Mouse (Mus musculus) v-Abl transformed pro-B cells (cell line): ENCODE results near the gene Chmp1a.
"Not testable (repeated sequence)": the region's sequence is repeated elsewhere in the genome, so short reads cannot be mapped to it uniquely, and the experiment has no call there.

Source experiments
- in situ Hi-C, 2 experiments: fragments of 400-800 bp; cut with MboI; formaldehyde crosslinking; loops; one replicate each; pipeline ENCODE4 v1.15.1; 2025; ENCODE audit not compliant: unreplicated experiment in 2 of 2

Chmp1a gene

DNA sequence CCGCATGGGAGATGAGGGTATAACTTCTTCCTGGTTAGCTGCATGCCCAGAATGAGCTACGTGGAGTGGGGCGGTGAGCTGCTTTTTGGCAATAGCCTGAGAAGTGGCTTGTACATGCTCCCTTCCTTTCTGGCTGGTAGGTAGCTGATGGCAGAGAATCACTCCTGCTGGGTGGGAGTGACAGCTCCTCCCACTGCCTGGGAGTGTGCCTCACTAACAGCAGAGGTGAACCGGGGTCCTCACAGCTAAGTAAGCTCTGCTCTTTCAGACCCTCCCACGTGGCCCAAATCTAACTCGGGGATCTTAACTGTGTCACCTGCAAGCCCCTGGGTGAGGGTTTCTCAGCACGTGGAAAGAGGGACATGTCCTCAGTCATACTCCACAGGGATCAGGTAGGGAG is 20.0 kb upstream of the Chmp1a start:
- in situ Hi-C loops, result no loop called here

DNA sequence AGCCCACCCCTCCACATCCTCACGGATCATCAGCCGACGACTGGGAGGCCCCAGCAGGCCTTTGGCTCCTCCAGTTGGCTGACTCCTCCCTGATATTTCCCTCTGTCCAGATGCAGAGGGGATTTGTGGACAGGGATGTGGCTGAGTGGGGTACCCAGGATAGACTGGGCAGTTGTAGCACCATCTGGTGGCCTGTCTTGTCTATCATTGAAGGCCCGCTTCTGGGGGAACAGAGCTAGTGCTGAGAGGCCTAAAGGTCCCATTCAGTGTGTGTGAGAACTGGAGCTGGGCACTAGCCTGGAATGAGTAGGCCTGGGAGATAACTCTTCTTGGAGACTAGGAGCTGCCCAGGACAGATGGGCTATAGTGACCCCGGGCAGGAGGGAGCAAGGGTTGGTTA is 19.2 kb upstream of the Chmp1a start:
- in situ Hi-C loops, result no loop called here

- in situ Hi-C loops, result not testable (repeated sequence)
Observed at GRCm38 (mm10) chr8:123230326-123230725, 17.8 kb upstream of the Chmp1a start.

GRCm38 (mm10) chr8:123228416-123228815 is 15.9 kb upstream of the Chmp1a start:
- in situ Hi-C loops, result loop anchor here in 1 of 2 experiments (10.0 kb wide), 1 partner anchor 854 kb away; the partner anchor contains the start of gene Zc3h18

- in situ Hi-C loops, result loop anchor here in 1 of 2 experiments (10.0 kb wide), 1 partner anchor 850 kb away; the partner anchor contains the start of gene Zc3h18
Observed at GRCm38 (mm10) chr8:123224278-123225266, 12.0 kb upstream of the Chmp1a start, which contains the start of gene Cdk10. Gene Cdk10 (plus strand): TSS chr8:123224842.

- in situ Hi-C loops, result loop anchor here in 1 of 2 experiments (10.0 kb wide), 1 partner anchor 846 kb away; the partner anchor contains the start of gene Zc3h18
Observed at GRCm38 (mm10) chr8:123220917-123221316, 8.4 kb upstream of the Chmp1a start.

DNA sequence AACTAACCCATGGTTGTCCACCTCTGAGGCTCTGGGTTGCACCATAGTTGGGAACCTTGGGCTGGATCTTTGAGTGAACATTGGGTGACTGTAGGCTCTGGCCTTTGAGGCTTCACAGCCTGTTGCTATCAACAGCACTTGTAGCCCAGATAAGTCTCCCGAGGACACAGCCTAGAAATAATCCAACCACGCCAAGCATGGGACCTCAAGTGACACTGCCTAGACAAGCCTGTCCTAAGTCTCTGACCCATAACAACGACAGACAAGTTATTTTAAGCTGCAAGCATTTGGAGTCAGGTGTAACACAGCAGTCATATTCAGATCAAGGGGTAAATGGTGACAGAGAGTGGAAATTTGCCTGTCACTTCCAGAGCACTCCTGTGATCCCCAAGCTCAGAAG is 2.9 kb upstream of the Chmp1a start:
- in situ Hi-C loops, result loop anchor here in 1 of 2 experiments (10.0 kb wide), 1 partner anchor 69 kb away; no protein-coding TSS in a partner anchor

DNA sequence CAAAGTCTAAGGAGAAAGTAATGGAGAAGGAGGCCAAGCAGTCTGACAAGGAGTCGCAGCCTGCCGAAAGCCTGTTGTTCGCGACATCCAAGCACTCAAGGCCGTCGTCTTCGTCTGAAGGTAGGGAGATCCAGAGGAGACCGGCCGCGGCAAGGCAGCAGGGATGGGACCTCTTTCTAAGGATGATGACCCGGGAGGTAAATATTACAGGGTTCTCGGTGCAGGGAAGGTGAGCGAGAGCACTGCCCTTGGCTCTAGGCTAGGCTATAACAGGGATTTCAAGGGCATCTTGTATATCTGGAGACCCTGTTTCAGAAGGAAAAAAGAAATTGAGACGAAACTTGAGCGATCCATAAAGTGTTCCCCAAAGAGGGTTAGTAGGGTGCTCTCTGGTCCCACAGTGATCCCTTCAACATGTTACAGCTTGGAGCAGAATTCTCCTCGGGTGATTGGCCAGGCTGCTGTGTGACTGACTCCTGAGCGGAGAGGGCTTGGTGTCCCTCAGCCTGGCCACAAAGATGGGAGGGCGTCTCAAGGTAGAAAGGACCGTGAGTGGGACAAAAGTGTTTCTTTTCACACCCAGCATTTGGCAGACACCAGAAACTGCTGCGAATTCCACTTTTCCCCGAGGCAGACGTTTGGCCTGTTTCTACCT is 682 bp upstream of the Chmp1a start:
- in situ Hi-C loops, result loop anchor here (5.0 to 10.0 kb wide), 2 partner anchors 72 to 74 kb away; no protein-coding TSS in a partner anchor

GRCm38 (mm10) chr8:123211876-123212275 is 687 bp downstream of the Chmp1a start:
- in situ Hi-C loops, result loop anchor here (5.0 to 10.0 kb wide), 2 partner anchors 73 to 75 kb away; no protein-coding TSS in a partner anchor

- in situ Hi-C loops, result loop anchor here (5.0 kb wide), 2 partner anchors 296 to 366 kb away; no protein-coding TSS in a partner anchor
Observed at GRCm38 (mm10) chr8:123203571-123203970, 9.0 kb downstream of the Chmp1a start.

- in situ Hi-C loops, result loop anchor here (5.0 kb wide), 2 partner anchors 295 to 365 kb away; no protein-coding TSS in a partner anchor
Observed at GRCm38 (mm10) chr8:123202288-123202687, 10.3 kb downstream of the Chmp1a start.

DNA sequence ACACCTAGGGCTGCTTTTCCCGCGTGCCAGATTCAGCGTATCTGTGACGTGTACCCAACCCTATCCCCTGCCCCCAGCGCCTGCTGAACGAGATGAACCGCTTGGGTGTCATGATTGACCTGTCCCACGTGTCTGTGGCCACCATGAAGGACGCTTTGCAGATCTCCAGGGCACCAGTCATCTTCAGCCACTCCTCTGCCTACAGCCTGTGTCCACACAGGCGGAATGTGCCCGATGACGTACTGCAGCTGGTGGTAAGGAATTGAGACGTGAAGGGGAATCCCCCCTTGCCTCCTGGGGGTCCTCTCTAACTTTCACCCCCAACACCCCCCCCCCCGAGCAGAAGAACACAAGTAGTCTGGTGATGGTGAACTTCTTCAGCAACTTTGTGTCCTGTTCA is 12.7 kb downstream of the Chmp1a start:
- in situ Hi-C loops, result loop anchor here (5.0 to 10.0 kb wide), 4 partner anchors 85 to 365 kb away; partner anchors contain the start of gene Cpne7 (in 1 of the 2)

DNA sequence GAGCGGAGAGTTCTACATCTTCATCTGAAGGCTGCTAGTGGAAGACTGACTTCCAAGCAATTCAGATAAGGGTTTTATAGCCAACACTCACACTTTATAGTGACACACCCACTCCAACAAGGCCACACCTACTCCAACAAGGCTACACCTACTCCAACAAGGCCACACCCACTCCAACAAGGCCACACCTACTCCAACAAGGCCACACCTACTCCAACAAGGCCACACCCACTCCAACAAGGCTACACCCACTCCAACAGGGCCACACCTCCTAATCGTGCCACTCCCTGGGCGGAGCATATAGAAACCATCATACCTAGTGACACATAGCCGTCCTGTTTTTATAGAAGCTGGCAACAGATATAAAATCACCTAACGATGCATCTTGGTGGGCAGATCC is 15.5 kb downstream of the Chmp1a start:
- in situ Hi-C loops, result loop anchor here (10.0 kb wide), 2 partner anchors 82 to 362 kb away; partner anchors contain the start of gene Cpne7 (in 1 of the 2)

GRCm38 (mm10) chr8:123193771-123194170 is 18.8 kb downstream of the Chmp1a start:
- in situ Hi-C loops, result loop anchor here (5.0 to 10.0 kb wide), 3 partner anchors 46 to 359 kb away; partner anchors contain the start of gene Cpne7 (in 1 of the 2)

DNA sequence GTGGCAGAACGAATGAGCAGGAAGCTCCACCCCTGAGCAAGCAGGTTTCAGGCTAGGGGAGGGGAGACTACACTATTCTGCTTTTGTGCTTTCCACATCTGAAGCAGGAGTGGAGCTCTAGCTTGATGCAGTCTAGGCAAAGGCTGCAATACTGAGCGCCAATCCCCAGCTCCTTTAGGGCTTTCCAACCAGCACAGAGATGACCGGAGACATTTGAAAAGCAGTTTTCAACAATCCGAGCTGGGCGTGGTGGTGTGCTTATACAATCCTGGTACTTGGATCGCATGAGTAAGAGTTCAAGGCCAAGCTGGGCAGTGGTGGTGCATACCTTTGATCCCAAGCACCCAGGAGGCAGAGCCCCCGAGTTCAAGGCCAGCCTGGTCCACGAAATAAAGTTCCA is 20.7 kb downstream of the Chmp1a start:
- in situ Hi-C loops, result loop anchor here (5.0 to 10.0 kb wide), 3 partner anchors 45 to 357 kb away; partner anchors contain the start of gene Cpne7 (in 1 of the 2)

DNA sequence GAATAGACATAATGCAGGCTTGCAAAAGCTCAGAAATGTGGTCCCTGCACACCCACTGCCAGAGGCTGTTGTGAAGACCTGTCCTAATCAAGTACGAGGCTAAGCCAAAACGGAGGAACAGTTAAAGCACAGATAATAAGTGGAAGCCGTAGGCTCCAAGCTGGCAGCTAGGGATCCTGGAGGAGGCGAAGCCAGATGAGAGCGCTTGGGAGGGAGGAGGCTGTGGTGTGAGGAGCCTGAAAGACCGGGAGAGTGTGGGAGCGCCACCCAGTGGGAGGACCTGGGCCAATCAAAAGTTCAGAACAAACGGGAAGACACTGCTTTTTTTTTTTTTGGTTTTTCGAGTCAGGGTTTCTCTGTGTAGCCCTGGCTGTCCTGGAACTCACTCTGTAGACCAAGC is 21.9 kb downstream of the Chmp1a start:
- in situ Hi-C loops, result loop anchor here (5.0 to 10.0 kb wide), 3 partner anchors 43 to 356 kb away; partner anchors contain the start of gene Cpne7 (in 1 of the 2)

DNA sequence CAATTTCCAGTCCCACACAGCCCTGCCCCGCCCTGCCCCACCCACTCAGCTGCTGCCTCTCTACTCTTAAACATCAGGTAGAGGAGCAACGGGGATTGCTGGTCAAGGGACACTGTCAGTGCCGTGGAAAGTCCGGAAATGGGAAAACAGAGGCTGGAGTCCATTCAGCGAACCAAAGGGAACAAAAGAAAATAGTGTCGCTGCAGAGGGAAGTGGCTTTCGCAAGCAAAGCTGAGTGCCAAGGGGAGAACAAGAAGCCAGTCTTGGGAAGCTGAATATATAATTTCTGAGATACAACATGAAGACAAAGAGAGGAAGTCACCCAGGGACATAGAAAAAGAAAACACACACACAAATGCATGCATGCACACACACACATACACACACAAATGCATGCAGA is 23.7 kb downstream of the Chmp1a start:
- in situ Hi-C loops, result loop anchor here in 1 of 2 experiments (5.0 kb wide), 1 partner anchor 42 kb away; no protein-coding TSS in a partner anchor

DNA sequence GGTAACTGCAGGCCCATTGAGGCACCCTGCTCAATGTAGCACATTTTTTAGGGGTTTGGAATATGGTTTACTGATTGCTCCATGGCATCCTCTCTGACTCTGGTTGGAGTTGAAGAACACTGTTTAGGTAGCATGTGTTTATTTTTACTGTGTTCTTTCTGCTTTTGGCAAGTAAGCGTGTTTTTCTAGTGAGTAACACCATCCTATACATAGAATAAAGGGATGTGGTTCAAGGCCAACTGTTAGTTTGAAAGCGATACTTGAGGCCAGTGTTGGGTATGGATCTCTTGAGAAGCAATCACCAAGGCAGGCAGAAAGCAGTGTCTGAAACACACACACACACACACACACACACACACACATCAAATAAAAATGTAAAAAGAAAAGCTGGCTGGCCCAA is 24.6 kb downstream of the Chmp1a start:
- in situ Hi-C loops, result loop anchor here in 1 of 2 experiments (5.0 kb wide), 1 partner anchor 41 kb away; no protein-coding TSS in a partner anchor

GRCm38 (mm10) chr8:123185566-123186409 is 26.8 kb downstream of the Chmp1a start, which contains the start of gene Dpep1:
Gene Dpep1 (plus strand): TSS chr8:123186242.
- in situ Hi-C loops, result loop anchor here in 1 of 2 experiments (5.0 kb wide), 1 partner anchor 38 kb away; no protein-coding TSS in a partner anchor
